Mouse (Mus musculus): ENCODE measurements around the gene Fanci.

Fanci gene

DNA sequence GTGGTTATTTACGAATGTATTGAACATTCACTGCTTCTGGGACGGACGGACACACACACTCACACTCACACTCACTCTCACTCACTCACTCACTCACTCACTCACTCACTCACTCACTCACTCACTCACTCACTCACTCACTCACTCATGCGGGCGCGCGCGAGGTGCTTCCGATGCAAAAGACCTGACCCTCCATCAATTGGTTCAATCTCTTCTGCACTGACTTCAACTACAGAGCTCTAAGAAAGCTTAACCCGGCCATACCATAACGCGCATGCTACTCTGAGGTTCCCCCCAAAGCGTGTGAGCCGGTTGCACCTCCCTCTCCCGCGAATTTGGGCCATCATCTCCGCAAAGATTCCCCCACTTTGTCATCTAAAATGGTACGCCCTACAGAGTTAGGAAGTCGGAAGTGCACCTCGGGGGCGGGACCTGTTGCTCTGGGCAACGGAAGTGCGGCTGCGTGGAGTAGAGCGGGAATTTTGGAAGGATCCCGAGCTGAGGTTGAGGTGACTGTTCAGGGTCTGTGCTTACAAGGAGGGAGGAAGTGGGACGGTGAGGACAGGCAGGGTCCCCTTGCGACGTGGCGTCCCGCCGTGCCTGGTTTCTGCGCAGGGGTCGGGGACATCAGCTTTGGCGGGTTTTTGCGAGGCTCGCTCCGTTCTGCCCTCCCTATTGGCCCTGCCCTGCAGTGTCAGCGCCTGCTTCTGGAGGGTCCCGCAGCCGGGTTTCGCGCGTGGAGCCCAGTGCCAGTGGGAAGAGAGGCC lies at the start of gene Fanci:
Gene Fanci (plus strand): TSS at position 47 of the 767 bp plus-strand sequence.
- DNase-seq (ENCODE audit: low spot score in 2 of 2): peak; percentile 89

DNA sequence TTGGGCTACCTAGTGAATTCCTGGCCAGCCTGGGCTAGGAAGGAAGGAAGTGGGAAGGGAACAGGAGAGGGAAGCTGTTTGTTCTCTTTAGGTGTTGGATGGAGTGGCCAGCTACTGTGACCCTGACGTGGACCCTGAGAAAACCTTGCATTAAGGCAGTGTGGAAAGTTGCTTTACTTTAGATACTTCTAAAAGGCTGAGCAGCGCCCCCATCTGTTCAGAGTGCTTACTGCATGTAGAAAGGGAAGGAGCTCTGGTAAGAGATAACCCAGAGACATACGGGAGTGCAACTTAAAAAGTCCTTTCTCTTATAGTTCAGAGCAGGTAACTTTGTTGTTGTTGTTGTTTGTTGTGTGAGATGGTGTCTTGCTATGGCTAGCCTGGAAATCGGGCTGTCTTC lies 45.8 kb upstream of the Fanci start:
- DNase-seq (ENCODE audit: low spot score in 2 of 2): no peak

DNA sequence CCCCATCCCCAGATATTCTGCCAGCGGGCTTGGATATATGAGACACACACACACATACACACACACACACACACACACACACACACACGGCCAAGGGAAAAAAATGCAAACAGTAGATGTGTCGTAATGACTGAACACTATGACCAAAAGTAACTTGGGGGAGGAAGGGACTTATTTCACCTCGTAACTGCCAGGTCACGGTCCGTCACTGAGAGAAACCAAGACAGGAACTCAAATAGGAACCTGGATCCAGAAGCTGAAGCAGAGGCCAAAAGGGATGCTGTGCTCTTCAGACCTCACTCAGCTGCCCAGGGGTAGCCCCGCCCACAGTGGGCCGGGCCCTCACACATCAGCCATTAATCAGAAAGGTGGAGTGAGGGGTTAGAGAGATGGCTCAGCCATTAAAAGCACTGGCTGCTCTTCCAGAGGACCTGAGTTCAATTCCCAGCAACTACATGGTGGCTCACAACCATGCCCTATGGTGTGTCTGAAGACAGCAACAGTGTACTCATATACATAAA lies 45.1 kb upstream of the Fanci start:
- no peak for DNase-seq (ENCODE audit: low spot score in 2 of 2)

DNA sequence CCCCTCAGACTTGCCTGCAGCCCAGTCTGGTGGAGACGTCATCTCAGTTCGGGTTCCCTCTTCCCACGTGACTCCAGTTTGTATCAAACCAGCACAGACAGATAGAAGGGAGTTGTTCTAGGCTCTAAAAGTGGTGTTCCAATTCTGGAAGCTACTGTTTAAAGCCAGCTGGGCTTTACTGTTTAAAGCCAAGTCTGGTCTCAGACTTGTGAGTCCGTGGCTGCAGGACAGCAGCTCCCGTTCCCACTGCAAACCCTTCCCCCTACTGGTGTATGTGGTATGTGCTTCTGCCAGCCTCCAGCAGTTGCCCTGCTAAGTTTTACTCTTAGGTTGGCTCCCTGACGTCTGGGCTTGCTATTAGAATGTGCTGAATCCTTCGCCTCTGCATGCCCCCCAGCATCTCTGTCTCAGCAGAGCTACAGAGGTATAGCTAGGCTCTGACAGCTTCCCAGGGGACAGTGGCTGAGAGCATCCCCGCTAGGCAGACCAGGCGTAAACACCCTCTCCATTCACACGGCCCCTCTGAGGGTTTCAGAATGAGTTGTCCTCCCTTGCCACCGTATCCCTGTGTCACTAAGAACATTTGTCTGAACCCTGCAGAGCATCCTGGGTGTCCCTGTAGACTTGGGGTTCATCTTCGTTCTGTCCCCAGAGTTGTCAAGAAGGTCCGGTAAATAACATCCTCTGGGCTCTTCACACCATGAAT lies 44.5 kb upstream of the Fanci start:
- peak in 1 of 2 experiments; percentile 50 for DNase-seq (ENCODE audit: low spot score in 2 of 2)

DNA sequence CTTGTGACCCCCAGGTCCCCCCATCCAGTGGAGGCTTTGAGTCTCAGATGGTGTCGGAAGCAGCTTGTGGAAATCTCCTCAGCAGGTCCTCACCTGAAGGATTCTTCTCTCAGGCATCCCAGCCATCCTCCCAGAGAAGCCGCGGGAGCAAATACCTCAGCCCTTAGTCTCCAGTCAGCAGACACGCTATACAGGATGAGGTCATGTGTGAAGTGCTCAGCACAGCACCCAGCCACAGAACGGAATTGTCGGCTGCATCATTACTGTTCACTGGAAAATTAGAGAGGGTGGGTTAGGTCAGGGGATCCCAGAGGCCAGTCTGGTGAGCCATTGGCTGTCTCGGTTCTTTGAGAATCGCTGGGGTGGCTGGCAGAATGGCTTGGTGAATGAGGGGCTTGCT lies 42.9 kb upstream of the Fanci start:
- DNase-seq (ENCODE audit: low spot score in 2 of 2): no peak

DNA sequence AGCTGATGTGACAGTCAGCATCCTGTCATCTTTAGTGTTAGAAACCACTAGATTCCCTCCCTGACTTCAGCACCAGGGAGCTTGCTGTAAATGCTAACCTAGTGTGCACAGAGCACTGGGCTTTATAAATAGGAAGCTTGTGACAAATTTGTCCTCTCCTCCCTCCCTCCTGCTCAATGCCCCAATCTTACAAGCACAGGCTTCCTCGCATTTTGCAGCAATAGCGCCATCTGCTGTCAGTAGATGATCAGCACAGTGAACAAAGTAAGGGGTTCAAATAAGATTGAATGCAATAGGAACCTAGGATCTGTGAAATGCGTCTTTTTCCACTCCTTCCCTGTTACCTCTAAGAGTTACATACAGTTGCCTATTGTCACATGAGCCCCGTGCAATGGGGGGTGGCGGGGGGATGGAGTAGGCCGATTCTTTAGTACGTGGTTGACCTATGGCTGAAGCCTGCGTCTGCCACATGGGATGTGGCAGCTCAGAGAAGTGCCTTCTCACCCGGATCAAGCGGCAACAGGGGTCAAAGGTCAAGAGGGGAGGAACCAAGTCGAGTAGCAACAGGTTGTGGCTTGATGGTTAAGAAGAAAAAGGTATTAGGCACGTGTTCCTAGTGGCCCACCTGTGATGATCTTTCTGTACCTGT lies 41.9 kb upstream of the Fanci start:
- DNase-seq (ENCODE audit: low spot score in 2 of 2): peak; percentile 71 to 79

DNA sequence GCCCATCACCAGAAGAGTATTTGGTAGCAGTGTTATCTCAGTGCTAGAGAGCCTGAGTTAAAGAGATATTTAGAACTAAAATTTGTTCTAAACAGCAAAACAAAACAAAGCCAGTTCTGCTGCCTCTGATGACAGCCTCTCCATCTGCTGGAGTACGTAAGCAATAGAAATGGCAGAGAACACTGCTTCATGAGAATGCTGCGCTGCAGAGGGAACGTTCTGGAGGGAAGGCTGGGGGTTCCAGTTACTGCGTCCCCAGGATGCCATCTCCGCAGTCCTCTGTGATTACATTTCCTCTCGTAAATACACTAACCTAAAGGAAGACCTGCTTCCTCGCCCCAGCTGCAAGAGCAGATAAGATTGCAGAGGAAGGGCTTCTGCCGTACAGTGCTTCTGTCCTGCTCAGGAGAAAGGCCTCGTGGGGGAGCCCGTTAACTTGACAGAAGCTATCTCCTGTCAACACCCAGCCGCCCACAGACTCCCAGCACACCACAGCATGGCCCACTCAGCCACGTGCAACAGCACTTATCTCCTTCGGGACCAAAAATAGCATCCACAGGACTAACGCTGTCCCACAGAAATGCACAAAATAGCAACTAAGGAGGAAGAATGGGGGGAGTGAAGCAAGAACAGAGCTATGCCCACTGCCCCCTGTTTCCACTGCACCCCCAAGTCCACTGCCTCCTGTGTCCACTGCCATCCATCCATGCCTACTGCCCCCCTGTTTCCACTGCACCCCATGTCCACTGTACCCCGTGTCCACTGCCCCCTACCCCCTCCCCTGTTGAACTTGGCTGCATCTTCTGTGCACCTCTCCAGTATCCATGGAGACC lies 33.2 kb upstream of the Fanci start:
- DNase-seq (ENCODE audit: low spot score in 2 of 2): peak; percentile 90 to 96

DNA sequence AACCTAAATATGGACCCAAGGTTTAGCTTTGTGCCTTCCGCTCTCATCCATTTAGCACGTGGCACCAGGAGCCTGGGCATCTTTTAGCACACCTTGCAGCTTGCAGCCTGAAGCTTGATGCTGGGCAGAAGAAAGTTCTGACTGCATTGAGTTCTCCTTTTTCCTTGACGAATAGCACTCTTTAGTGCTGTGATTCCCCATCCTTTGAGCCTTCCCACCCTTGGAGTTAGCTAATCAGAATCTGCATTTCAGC lies 32.6 kb upstream of the Fanci start:
- no peak for DNase-seq (ENCODE audit: low spot score in 2 of 2)

DNA sequence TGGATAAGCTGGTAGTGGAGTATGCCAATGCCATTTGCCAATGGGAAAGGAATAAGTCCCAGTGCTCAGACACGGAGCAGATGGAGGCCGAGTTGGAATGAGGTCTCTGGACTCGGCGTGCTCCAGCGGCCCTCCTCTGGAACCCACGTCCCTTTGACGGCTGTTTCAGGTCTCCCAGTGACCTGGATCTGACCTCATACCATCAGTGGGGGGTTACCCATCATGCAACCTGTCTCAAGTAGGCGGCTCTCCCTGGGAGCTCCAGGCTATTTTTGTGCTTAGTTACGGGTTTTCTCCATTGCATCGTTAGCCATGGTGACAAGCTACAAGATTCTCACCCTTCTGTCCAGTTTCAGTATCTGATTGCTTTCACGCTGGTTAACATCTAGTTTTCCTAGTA lies 31.7 kb upstream of the Fanci start:
- no peak for DNase-seq (ENCODE audit: low spot score in 2 of 2)

DNA sequence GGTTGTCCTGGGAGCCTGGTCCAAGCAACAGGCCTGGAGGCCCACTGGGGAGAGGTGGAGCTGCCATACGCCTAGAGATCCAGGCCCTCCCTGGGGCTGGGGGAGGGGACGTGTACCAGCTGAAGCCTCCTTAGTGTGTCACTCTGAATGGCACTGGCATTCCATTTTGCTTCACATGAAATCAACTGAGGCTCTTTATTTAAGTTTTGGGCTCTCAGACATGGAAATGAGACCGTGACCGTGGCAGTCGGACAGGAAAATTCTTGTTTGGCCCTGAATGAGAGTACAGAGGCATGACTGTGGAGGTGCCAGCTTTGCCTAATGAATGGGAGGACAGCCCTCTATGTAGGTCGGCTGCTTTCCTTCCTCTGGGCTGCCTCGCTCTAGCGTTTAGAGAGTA lies 29.5 kb upstream of the Fanci start:
- peak in 1 of 2 experiments; percentile 47 for DNase-seq (ENCODE audit: low spot score in 2 of 2)

DNA sequence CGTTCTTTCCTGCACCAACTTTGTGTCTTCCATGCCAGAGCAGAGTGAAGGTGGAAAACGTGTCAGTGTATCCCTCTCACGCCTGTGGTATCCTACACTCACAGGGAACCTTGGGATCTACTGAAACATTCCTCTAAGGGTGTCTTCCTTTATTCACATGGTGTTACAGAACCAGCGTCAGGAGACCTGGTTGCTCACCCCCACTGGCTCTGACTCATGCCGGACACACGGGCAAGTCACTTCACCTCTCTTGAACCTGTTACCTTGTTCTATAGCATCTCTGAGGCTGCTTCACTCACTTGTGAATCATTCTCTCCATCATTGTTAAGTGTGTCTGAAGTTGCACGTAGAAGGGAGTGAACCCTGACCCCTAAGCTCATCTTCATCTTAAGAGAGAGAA lies 28.9 kb upstream of the Fanci start:
- no peak for DNase-seq (ENCODE audit: low spot score in 2 of 2)

DNA sequence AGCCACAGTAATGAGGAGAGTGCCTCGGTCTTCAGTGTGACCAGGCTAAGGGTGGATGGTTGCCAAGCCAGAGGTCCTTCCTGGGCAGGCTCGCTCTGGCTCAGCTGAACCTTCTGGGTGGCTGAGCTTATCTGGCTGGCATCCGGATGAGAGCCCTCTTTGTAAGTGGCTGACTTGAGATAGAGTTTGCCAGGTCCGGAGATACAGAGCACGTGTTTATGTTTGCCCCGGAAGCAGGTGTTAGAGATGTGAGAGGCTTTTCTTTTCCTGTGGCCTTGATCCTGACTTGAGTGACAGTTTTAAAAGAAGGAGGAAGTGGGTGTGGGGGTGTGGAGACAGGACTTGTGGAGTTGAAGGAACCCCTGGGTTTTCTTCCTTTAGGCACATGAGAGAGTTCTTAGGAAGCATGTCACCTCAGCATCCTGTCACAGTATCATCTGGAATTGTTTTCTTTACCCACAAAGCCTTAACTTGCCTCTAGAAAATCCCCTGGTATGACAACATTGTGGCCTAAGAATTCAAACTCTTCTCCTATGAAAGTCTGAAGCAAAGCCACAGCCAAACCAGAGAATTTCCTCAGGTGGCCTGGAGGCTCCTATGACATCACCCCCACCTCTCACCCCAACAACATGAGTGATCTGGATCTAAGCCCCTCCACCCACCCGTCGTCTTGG lies 28.2 kb upstream of the Fanci start:
- no peak for DNase-seq (ENCODE audit: low spot score in 2 of 2)

DNA sequence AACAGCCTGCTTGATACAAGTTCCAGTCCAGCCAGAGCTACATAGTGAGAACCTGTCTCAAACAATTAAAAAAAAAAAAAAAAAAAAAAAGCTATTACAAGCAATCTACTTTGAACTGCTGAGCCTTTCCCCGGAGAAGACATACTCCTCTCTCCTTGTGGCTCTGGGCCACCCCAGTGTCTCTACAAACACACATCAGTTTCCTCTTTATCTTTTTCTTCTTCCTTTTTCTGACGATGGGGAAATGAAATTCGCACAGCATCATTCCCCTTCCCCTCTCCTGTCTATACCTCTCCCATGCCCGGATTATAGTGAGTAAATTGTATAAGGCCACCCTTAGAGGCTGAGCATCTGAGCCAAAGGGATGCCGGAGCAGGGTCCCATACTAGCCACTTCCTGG lies 23.1 kb upstream of the Fanci start:
- DNase-seq (ENCODE audit: low spot score in 2 of 2): no peak

DNA sequence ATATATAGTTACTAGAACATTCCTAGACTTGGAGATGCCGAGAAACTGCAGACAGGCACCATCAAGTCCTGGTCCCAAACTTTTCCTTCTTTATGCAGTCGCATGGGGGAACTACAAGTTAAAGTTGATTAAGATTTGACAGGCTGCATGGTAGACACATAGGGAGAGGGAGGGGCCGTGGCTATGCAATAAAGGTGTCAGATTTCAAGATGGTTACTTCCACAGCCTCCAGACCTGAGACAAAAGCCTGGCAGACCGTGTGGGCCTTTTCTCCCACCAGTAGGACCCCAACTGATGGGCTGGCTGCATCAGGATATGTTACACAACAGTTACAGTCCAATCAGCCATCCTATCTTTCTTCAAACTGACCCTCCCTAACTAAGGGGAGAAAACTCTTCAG lies 22.3 kb upstream of the Fanci start:
- DNase-seq (ENCODE audit: low spot score in 2 of 2): no peak

DNA sequence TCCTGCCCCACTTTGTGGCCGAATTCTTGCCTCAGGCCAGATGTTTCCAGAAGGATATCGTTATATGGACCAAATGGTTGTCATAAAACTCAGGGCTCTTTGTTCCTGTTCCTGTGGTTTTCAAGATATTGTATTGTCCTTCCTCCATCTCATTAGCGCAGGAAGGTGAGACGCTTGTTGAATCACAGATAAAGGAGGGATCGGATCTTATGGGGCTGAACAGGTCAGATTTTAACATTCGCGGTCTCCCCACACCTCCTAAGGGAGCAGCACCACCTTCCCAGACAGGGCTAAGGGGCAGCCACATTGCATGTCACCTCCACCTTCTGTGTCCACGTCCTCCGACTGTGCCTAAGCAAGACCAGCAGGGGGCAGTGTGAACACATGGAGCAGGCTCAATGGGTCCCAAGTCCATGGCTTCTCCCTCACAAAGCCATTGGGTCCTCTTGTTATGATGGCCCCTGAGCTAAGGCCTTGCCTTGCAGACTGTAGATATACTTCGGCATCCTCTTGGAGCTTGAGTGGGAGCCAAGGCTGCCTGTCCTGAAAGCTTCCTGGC lies 20.3 kb upstream of the Fanci start:
- no peak for DNase-seq (ENCODE audit: low spot score in 2 of 2)

DNA sequence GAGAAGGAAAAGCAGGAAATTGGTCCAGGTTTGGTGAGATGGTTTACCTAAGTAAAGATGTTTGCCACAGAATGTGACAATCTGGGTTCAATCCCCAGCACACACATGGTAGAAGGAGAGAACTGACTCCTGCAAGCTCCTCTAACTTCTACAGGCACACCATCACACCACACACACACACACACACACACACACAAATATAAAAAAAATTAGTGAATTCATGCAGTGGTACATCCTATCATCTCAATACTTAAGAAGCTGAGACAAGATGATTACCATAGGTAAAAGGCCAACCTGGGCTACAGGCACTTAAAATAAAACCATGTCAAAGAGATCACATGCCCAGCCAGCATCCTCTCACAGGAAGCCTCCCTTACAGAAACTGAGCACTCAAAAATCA lies 17.7 kb upstream of the Fanci start:
- no peak for DNase-seq (ENCODE audit: low spot score in 2 of 2)

DNA sequence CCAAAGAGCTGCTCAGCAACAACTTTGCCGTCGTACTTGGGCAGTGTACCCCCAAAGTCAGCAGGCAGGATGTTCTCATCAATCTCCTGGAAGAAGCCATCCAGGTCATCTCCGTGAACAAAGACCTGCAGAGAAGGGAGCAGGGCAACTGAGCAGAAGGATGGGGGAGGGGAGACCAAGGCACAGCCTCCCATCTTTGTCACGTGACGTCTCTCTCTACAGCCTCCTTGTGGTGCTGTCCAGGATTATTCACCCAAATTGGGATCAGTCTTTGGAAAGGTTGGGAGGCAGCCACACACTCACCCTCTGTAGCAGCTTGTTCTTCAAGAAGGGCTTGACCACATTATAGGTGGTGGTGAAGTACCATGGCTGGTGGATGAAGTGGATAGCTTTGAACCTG lies 16.1 kb upstream of the Fanci start:
- DNase-seq (ENCODE audit: low spot score in 2 of 2): no peak

DNA sequence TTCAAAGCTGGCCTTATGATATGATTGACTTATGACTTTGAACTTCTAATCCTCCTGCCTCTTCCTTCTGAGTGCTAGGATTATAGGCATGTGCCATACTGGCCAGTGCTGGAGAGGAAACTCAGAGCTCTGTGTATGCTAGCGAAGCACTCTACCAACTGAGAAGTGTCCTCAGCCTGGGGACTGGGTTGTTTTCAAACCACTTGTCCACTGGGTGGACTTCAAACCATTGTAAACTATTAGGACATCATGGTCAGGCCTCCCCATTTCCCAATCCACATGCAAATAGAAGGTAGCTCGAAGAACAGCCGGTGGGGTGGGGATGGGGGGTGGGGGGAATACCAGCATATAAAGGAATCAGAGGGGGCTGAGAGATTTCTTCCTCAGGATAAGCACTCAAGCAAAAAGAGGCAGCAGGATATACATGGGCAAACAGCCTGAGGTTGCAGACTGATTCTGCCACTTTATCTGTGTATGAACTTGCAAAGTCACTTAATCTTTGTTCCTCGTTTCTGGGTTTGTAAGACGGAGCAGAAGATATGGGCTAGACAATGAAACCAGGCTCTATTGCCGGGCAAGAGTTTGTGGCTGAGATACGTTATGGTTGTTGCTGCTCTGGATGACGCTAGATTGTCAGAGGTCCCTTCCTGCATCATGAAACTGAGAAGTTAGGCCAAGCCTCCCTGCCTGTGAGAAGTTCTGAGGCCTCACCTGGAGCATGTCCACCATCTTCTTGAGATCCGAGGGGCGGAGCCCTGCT lies 15.0 kb upstream of the Fanci start:
- no peak for DNase-seq (ENCODE audit: low spot score in 2 of 2)

DNA sequence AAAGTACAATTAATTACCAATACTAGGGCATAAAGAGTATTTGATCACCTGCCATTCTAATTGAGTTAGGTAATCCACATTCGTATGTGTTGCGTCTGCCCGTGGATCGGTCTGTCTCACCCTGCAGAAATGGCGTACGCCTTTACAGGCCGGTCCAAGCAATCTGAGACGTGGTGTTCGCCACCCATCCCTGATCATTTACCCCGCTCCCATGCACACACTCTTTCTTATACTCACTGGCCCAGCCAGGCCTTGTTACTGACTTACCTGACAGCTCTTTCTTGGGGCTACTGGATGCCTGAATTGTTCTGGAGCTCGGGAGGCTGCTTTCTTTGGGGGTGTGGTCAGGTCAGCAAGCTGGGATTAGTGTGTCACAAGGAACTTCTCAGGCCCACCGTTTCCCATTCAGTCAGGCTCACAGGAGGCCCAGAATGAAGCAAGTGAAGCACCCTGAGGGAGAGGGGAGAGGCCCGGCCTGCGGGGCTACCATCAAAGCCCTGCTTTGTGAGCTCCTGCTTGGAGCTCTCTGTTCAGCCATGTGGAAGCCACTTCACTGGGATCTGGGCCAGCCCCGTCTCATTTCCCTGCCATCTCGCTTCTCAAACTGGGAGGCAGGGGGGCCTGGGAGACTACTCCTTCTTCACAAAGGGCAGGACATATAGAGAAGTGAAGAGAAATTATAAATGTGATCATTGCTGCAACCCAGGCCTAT lies 5.2 kb upstream of the Fanci start, which contains the start of gene Rlbp1:
Gene Rlbp1 (minus strand): TSS at position 627 of the 712 bp plus-strand sequence.
- no peak for DNase-seq (ENCODE audit: low spot score in 2 of 2)

DNA sequence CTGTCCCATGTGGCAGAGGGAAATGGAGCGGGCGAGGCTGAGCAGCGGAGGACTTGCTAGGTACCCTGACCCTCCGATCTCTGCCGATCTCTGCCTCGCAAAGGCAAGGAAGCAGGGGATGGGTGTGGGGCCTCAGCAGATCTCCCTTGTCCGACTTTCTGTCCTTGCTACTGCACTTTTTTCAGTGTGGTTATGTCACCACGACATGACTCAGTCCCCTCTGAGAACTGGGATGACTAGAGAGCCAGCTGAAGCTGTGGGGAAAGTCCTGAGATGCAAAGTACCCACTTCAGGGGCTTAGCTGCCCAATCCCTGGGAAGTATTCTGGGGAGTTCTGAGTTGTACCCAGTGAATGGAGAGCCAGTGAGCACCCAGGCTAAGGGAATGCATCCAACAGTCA lies 4.6 kb upstream of the Fanci start:
- DNase-seq (ENCODE audit: low spot score in 2 of 2): no peak
